Mouse (Mus musculus): ENCODE measurements around the gene Grk5. TPM values are rescaled to one million over a fixed set of nuclear protein-coding genes. Genes with fewer than 3 reads are reported as not detected.

Gene Grk5
- total RNA-seq, 2 experiments from 2014 or later, result 3.5 to 4.1 TPM

Other genes starting within 250 kb of the Grk5 start
- gene Nanos1, start 133.8 kb upstream of the Grk5 start, total RNA-seq (2021), result under 1 TPM; 0.05 to 0.10 TPM
- 10 to 100 TPM; 72.2 to 83.8 TPM for gene Eif3a, start 99.1 kb upstream of the Grk5 start, total RNA-seq (2021)
- 10 to 100 TPM in 1 of 2 experiments, 1 to 10 TPM in 1; 9.5 to 10.4 TPM for gene Fam45a, start 78.2 kb upstream of the Grk5 start, total RNA-seq (2021)
- gene Sfxn4, start 28.3 kb upstream of the Grk5 start, total RNA-seq (2021), result 1 to 10 TPM; 2.5 to 2.7 TPM
- 100 to 1,000 TPM; 205 to 207 TPM for gene Prdx3, start 15.2 kb upstream of the Grk5 start, total RNA-seq (2021)

All from gastrocnemius, postnatal 36 days (tissue).